Mouse (Mus musculus) heart, adult 2 months (tissue): ENCODE measurements at regions not wholly inside any gene's neighbourhood (a gene's known extent, or its start where the extent isn't known, plus 50 kb on each side); places are given as distances from the start of the nearest gene placed in this dataset.

Experiments
- CTCF ChIP-seq: fragments of 200-600 bp; IDR thresholded peaks from 2 replicates; pipeline ENCODE4 v1.8.1; 2022; ENCODE audit warnings: antibody characterized with exemption, mild to moderate bottlenecking, moderate library complexity
- POLR2A ChIP-seq: fragments of 200-500 bp; IDR thresholded peaks from 2 replicates; pipeline ENCODE4 v1.6.1; 2011; ENCODE audit warnings: mild to moderate bottlenecking, low read depth, low read length, control low read depth; ENCODE audit not compliant: insufficient read depth

- TF ChIP-seq CTCF (peak; percentile 75), POLR2A (no peak)
These were observed 107.5 kb upstream of the Tpm1 start for GRCm38 (mm10) chr9:67156590-67157259.
